Mouse (Mus musculus) frontal cortex, postnatal 36 days (tissue): ENCODE results near the gene Trim27.

ENCODE experiments used
- DNase-seq, 2 experiments: peaks; one replicate each; pipeline ENCODE4 v3.0.0; 2022; ENCODE audit warnings: low spot score in 2 of 2

Trim27 gene

DNA sequence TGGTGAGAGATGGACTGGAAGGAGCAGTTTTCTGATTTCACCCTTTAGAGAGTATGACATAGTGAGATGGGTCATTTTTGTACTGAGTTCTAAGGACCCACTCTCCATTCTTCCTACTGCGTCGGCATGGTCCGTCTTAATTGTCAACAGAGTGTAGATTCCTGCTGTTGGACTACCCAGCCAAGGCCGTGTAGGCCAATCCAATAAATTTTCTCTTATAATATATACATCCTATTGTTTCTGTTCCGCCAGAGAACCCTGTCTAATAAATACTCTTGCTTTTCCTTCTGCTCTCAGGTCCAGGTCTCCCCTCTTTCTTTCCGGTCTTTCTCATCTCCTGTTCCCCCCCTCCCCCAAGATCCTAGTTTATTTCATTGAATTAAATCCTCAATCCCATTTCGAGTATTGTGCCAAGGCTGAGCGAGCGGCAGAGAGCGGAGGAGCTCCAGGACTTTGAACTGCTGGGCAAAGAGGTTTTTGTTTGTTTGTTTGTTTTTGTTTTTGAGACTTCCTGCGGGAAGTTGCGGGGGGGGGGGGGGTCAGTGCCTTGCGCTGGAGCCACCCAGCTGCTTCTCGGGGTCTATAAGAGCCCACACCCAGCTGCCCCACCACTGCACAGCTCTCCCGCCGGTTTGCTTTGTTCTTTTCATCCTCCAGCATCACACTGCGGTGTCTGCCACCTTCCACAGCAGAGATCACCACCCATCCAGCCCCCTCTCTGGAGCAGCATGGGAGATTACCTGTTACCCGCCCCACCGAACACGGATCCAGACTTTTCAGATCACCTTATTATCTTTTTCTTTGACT lies 42.6 kb downstream of the Trim27 start:
- DNase-seq, result no peak

DNA sequence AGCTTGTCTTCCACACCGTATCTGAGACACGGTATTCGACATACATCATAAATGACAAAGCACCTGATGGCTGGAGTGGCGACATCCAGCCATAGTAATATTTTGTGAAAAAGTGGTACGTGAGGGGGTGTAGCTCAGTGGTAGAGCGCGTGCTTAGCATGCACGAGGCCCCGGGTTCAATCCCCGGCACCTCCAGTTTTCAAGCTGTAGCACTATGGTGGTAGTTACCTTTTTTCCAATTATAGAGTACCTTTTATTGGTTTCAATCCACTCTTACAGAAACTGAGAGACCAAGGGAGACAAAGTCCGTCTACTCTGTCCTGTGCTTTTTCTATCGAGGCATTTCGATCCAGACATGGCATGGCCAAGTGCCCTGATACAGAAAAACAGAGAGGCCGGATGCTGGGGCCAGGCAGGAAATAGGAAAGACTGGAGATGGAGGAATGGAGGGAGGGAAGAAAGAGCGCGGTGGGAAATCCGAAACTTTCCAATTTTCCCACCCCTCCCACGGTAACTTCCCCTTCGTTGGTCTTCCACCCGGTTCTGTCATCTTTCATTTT lies 43.3 kb downstream of the Trim27 start:
- DNase-seq, result peak; percentile 94 to 95

DNA sequence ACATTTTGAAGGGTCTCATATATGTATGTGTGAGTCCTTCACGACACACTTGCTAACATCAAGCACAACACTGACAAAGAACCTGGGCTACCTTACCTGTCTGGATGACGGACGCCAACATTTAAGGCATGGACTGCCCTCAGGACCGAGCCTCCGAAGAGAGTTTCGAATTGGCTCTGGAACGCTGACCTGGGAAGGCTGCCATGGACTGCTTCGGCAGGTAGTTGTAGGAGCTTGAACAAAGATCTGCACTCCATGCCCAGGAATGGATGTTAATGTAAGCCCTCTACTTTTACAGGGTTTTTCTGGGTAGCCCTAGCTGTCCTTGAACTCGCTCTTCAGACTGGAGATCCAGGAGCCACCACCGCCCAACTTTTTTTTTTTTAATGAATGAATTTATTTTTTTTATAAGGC lies 44.0 kb downstream of the Trim27 start:
- no peak for DNase-seq

DNA sequence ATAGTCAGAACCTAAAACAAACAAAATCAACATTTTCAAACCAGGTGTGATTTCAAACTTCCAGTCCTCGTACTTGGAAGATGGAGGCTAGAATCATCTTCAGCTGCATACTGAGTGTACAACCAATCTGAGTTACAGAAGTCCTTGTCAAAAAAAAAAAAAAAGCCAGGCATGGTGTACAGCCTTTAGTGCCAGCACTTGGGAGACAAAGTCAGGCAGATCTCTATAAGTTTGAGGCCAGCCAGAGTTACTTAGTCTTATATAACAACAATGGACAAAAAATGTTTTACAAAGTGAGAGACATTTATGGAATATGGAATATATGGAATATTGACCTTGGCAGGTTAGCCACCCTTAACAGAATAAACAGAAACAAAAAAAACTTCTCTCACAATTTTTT lies 45.1 kb downstream of the Trim27 start:
- no peak for DNase-seq

DNA sequence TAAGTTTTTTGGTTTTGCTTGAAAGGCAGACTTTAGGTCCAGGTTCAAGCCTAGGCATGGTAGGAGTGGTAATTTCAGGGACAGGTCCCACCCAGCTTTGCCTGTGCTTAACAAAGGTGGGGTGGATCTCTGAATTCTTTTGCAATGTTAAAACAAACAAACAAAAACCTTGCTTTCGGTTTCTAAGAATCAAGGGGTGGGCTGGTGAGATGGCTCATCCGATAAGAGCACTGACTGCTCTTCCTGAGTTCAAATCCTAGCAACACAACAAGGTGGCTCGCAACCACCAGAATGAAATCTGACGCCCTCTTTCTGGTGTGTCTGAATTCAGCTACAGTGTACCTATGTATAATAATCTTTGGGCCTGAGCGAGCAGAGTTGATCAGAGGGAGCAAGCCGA lies 46.0 kb downstream of the Trim27 start:
- no peak for DNase-seq

DNA sequence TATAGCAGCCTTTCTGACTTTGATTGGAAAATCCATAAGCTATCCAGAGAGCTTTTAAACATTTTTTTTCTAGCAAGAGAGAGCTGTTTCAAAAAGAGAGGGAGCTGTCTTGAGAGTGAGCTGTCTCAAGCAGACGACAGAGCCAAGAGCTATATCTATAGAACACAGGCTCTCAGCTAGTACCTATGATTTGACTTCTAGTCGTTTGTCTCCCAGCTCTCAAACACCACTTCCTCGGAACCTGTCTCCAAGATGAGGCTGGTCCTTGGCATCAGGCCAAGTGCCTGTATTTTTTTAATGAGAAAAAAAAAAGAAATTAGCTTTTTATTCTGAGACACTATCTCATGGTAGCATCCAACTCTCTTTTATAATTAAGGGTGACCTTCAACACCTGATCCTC lies 46.8 kb downstream of the Trim27 start:
- no peak for DNase-seq

DNA sequence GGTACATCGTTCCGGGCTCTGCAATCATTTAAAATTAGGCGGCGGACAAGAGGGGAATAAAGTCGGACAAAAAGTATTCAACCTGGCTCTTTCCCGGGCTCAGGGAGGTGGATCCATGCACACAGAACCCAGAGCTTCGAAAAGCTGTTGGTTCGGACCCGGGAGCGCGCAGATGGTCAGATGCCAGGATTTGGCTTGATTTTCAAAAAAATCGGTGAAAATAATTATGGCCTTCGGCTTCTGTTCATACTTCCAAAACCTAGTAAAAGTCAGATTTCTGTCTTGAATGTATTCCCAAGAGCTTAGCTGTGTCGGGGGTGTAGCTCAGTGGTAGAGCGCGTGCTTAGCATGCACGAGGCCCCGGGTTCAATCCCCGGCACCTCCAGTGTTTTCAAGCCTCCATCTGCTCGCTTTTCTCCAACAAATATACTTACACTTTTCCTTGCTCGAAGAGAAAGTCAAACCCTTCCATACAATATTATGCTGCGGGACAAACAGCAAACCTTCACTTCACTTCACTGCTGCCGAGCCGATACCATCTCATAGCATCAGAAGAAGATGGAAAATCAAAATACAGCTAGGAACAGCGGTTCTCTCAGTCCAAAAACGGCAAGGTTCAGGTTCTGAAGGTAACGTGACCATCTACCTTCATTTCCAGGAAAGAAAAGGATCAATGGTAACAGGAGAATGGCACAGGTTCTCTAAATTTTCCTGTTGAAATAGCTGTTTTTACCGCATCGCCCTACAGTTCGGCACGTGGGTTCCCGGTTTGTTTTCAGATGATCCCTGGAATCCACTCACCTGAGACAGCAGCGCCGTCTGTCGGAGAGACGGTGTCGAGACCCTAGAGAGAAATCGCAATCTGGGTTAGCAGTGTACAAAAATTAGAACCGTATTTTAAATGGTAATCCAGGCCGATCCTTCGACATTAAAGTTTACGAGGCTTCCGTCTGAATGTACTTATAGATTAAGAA lies 54.8 kb downstream of the Trim27 start:
- peak; percentile 93 to 94 for DNase-seq

DNA sequence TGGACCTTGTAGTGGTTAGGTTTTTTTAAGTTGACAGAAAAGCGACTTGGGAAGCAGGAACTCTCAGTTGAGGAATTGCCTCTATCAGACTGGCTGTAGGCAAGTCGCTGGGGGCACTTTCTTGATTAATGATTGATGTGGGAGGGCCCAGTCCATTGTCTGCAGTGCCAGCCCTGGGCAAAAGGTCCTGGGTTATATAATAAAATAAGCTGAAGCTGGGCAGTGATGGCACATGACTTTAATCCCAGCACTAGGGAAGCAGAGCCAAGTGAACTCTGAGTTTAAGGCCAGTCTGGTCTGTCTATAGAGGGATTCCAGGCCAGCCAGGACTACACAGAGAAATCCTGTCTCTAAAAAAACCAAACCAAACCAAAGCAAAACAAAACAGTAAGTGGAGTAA lies 57.5 kb downstream of the Trim27 start:
- DNase-seq, result no peak

DNA sequence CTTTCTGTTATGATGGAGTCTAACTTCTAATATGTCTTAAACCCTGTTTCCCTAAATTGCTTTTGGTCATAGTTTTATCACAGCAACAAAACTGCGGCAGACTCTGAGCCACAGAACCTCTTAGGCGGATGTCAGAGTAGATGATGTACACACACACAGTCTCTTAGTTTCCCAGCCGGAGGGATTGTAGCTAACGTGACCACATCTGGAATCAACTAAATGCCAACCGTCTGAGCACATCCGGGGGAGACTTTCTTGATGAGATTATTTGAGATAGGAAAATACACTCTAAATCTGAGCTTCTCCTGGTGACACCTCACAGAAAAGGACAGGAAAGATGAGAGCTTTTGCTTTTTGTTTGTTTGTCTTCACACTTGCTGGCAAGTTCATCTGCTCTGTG lies 57.9 kb downstream of the Trim27 start:
- no peak for DNase-seq

DNA sequence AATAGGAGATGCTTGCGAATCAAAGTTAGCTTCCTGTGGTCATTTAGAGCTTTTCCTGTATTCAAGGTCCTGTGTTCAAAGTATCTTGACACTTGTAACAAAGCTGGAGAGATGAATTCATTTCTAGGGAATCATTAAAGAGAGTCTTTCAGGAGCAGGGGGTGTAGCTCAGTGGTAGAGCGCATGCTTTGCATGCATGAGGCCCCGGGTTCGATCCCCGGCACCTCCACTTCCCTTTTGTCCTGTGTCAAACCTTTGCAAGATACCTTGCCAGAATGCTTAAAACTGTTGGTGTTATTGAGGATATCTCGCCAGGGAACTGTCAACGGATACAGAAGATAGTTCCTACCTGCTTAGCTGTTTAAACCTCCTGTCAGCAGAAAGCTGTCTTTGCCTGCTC lies 61.5 kb downstream of the Trim27 start:
- DNase-seq, result peak; percentile 59 to 67

DNA sequence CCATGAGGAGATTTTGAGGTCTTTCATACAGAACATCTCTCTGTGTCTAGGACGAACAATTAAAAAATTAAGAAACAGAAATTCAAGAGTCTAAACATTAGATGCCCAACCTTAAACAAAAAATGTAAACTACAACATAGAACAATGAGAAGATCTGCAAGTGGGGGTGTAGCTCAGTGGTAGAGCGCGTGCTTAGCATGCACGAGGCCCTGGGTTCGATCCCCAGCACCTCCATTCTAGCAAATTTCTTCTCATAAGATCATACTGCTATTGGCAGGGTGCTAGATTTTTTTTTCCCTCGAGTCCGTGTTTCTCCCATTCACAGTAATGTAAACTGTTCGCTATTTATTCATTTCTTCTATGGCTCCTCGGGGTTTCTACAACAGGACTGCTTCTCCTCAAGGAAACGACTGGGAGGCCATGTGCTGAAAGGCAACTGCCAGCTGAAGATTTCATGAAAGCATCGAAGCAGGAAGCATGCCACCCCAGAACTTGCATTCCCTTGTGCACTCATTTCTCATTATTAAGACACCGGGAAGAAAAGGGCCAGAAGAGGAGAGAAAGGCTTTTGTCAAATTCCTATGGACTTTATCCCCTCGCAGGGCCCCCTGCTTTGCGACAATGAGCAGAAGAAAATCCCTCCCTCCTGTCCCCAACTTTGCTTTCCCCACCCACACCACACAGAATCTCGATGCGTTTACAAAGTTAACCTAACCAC lies 63.3 kb downstream of the Trim27 start:
- peak in 1 of 2 experiments; percentile 24 for DNase-seq

DNA sequence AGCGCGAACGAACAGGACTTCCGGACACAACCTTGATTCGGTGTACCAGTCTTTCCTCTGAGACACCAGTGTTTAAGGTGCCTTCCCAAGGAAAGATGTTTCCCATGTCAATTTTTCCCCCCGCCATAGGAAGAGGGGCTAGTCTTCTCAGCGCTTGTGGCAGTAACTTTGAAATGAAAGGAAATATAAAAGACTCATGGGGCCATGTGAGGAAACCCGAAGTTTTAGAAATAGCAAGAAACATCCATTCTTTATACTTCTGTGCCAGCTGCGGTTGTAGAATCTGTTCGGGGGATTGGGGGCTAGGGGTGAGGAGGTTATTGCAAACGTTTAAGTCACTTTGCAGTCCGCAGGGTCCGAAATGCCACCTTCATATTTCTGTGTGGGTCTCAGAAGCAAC lies 64.0 kb downstream of the Trim27 start:
- no peak for DNase-seq

DNA sequence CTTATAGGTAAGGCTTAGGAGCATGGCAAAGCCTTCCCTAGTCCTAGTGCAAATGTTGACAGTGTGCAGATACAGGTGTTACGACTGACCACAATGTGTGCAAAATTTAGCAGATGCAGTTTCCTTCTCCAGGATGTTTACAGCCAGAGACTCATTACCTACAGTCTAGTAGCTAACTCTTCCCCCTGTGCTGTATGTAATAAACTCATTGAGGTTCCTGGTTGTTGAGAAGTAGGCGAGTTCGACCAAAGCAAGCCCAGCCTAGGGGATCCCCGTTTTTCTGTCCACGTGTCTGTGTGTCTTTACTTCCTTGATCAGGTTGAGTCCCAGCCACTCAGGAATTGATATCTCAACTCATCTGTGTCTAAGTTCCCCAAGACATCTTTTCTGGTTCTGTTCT lies 64.8 kb downstream of the Trim27 start:
- DNase-seq, result no peak
